Mouse (Mus musculus) left cerebral cortex, postnatal 14 days (tissue): Measurements from ENCODE around the gene Pcgf2. TPM values are rescaled to one million over a fixed set of nuclear protein-coding genes. Genes with fewer than 3 reads are reported as not detected.
A peak's percentile ranks its signal among the peaks of the same experiment; 100 is the strongest.

Source experiments
- DNase-seq, 2 experiments: peaks; one replicate each; pipeline ENCODE4 v3.0.0; 2021 to 2022; ENCODE audit warnings: low spot score in 2 of 2, mixed read lengths in 1 of 2
- intact Hi-C: fragments of 180-260 bp; cut with DNase I; formaldehyde crosslinking; loops from one replicate; pipeline ENCODE4 v1.15.1; 2025
- total RNA-seq, 2 experiments: library from RNA; stranded (reverse); gene quantifications; 2 replicates each; pipeline ENCODE4 v1.2.3; 2021

Pcgf2 gene
- total RNA-seq, 2 experiments from 2014 or later: 31.3 to 35.8 TPM

DNA sequence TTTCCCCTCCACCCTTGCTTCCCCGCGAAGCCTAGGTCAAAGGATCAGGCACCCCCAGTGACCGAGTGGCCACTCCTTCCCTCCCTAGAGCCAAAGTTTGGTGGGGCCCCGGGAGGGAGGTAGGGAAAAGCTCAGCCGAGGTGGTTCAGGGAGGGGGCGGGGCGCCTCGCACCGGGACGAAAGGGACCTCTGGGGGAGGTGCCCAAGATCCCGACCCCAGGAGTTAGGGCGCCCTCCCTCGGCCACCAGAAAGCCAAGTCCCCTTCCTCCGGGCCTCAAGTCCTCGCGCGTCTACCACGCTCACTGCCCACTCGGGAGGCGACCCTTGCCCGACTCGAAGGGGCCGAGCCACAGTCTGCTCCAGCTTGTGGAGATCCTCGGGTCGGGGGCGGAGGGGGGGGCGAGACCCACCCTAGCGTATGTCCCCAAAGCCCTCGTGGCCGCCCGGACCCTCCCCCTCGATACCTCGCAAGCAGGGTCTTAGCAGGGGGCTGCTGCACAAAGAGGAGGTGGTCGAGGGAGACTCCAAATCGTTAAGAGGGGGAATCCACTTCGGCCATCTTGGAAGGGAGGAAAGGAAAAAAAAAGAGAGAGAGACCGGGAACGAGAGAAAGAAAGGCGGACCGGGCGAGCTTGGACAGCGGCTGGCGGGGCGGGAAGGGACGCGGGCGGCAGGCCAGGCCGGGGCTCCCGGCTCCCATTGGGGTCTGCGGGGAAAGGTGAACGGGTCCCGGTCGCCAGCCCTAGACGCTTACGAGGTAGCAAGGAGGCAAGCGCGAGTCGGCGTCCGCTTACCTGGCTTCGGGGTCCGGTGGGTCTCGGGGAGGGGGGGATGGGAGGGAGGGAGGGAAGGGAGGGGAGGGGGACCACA, 1.3 kb downstream of the Pcgf2 start:
- DNase-seq: peak; percentile 49 to 58
- intact Hi-C loops: loop anchor here (2.0 kb wide), 1 partner anchor 38 kb away; no protein-coding TSS in a partner anchor

DNA sequence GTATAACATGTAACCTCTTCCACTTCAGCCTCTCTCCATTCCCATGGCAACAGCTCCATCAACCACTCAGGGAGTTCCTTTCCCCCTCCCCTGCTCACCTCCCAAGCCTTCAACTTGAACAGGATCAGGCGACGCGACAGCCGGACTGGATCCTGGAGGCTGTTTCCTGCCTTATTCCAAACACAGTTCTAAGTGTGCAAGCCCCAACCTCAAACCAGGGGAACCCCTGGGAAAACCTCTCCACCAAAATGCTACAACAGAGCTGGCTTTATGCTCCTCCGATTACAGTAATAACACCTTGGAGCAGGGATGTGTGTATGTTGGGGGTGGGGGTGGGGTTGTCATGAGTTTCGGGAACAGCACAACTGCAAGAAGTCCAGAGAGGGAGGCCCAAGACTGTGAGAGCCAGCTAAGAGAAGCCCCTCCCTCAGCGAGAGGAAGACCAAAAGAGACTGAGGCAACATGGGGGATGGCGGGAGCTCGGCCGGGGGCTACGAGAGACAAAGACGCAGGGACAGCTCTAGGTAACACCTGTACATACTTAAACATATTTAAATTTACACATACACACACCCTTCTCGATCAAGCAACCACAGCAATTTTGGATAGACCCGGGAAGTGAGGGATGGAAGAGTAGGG, 2.3 kb downstream of the Pcgf2 start:
- no peak for DNase-seq
- intact Hi-C loops: loop anchor here (2.0 kb wide), 1 partner anchor 37 kb away; no protein-coding TSS in a partner anchor

DNA sequence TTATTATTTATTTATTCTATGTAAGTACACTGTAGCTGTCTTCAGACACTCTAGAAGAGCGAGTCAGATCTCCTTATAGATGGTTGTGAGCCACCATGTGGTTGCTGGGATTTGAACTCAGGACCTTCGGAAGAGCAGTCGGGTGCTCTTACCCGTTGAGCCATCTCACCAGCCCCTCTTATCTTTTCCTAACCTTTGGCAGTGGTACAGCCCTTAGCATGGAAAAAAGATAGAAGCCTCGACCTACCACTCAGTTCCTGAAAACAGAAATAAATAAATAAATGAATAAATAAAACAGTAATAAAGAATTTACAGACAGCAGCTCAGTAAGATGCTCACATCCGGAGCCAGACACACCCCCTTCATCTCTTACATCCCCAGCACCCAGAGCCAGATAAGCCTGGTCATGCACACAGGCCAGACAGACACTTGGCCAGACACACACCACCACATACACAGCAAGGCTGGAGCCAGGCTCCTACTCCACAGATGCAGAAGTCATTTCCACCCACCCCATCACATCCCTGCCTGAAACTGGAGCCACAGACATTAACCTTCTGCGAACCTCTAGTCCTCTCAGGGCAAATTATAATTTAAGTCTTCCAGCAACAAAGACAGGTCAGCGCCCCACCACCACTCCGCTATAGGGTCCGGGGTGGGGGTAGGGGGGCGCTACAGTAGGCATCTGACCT, 3.0 kb downstream of the Pcgf2 start:
- DNase-seq: no peak
- intact Hi-C loops: no loop called here

DNA sequence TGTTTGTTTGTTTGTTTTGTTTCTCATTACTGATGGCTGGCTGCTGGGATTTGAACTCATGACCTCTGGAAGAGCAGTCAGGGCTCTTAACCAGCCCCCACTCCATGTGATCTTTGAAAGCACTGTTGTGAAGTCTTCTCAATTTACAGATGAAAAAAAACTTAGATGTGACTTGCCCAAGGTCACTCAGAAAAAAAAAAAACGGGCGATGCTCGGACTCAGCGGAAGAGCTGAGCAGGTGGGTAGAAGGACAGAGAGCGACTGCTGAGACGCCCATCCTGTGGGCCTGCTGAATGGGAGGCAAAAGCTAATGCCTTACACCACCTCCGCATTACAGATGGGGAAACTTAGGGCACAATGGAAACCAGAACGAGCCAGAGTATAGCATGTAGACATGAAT, 3.6 kb downstream of the Pcgf2 start:
- intact Hi-C loops: no loop called here
- no peak for DNase-seq

DNA sequence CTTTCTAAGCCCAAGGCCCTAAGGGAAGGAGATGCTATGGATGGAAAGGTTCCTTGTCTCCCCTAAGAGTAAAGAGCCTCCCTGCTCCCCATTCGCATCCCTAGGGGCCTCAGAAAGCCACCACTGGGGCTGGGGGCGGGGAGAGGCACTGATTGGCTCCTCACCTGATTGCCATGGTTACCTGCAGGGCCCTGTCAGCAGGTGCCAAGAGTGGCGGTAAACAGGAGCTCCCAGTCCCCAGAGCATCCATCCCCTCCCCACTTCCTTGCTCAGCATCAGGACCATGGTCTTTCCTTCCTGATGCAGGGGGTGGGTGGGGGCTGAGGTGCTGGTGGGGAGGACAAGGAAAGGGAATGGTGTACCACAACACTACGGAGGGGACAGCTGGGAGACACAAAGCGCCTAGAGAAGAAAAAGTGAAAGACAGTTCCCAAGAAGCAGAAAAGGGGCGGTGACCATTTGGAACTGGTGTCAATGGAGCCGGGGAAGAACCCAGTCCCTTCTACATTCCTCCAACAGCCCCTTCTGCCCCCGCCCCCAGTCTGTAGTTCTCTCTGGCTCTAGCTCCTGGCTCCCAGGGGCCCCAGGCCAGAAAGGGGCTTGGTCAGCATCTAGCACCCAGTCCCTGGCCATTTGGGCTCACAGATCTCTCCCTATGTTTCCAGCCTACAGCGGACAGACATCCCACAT, 4.4 kb downstream of the Pcgf2 start:
- intact Hi-C loops: no loop called here
- DNase-seq: peak in 1 of 2 experiments; percentile 80

DNA sequence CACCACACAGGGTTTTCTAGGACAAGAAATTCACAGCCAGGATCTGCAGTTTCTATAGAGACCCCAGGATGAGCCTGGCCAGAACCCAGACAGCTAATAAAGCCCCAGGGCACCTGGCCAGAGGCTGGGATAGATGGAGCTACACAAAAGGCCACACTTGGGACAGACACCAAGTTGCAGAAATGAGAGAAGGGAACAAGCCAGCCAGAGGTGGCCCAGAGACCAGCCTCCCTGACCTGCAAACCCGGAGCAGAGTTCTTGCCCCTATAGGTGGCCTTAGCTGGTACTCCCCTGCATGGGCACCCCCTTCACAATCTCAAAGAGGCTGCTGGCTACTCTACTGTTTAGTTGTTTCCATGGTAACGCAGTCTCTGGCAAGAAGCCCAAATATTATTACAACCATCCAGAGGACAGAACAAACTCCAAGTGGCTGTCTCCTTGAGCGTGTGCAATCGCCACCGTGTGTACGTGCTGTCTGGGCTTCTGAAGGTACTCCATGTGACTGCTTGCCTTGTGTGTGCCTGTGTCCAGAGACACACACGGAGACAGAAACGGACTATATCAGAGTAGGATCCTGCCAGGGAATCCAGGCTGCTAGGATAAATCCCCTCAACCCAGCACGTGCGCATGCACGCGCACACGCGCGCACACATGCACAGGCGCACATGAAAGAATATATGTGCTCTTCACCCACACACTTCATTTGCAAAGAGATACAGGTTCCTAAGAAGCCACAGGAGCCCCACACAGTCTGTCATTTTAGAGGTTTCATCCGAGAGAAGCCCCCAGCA, 5.2 kb downstream of the Pcgf2 start:
- DNase-seq: peak; percentile 75 to 93
- intact Hi-C loops: loop anchor here (5.0 kb wide), 1 partner anchor 63 kb away; no protein-coding TSS in a partner anchor

DNA sequence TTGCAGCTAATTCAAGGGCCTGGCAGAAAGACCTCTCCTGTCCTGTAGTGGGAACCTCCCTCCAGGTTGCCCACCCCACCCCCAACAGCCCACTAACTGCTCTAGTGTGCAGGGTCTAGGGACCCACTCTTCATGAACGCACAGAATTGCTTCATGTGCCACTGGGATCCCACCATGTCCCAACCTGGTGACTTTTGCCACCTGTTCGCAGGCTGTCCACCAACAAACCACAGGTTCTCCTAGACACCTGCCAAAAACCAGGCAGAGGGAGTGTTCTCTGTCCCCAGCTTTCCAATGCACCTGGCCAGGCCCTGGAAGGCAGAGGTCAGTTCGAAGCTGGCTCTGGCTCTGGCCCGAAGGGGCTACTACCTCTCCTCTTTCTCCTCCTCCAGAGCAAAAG, 5.9 kb downstream of the Pcgf2 start:
- no peak for DNase-seq

DNA sequence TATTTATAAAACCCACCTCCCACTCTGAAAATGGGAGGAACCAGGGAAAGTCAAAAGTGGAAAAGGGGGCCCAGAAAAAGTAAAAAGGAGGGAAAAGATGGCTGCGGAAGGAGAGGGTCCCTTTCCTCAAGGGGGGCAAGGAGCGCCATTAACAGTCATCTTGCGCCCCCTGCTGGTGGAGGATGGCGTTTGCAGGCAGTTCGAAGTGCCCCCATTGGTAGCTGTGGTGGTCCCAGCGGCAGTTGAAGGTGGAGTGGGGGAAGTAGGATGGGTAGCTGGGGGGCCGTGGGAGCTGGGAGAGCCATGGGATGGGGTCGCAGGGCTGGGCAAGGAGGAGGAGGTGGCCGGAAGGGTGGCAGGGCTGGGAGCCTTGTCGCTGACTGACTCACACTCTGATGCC, 10.4 kb downstream of the Pcgf2 start:
- DNase-seq: peak in 1 of 2 experiments; percentile 69
- intact Hi-C loops: loop anchor here (5.0 kb wide), 2 partner anchors 48 to 58 kb away; no protein-coding TSS in a partner anchor

More for the DNA sequence above, 5.9 kb downstream of the Pcgf2 start:
- intact Hi-C loops: loop anchor here (5.0 kb wide), 1 partner anchor 62 kb away; no protein-coding TSS in a partner anchor

DNA sequence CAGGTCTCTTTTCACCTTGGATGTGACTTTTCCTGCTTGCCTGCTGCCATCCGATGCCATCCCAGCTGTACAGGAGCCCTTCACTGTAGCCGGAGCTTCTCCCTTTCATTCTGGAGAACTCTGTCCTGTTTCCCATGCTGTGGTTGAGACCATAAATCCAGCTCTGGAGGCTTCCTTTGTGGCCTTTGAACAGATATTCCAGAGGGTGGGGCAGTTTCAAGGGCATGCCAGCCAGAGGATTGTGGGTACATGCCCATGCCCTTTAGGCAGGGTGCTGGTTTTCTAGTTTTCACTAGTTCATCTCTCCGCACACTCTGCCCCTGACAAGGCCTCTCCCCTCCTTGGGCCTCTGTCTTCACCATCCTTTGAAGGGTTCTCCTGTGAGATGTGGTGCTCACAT, 13.2 kb downstream of the Pcgf2 start:
- intact Hi-C loops: loop anchor here (5.0 kb wide), 1 partner anchor 45 kb away; no protein-coding TSS in a partner anchor

DNA sequence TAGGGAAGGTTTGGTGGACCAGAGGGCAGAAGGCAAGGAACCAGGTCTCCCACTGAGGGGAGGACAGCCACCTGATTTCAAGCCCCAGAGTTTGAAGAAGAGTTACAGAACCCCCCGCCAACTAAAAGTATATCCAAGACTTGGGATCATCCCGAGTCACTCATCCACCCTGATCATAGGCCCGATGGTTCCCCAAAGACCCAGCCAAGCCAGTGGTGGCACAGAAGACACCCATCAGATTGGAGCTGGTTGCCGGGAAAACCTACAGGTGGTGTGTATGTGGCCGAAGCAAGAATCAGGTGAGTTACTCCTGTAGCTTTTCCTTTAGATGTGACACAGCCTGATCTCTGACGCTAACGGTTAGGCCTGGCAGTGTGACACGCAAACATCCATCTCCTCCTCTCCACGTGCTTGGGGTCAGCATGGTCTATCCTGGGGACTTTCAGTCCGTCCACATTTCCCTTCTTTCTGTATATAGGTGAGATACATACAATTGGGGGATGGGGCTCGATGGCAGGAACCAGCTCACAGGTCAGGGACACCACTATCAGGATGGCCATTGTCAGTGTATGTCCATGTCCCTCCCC, 13.9 kb downstream of the Pcgf2 start:
- DNase-seq: no peak
- intact Hi-C loops: loop anchor here (5.0 kb wide), 1 partner anchor 44 kb away; no protein-coding TSS in a partner anchor

More for the DNA sequence above, 13.2 kb downstream of the Pcgf2 start:
- DNase-seq: no peak

DNA sequence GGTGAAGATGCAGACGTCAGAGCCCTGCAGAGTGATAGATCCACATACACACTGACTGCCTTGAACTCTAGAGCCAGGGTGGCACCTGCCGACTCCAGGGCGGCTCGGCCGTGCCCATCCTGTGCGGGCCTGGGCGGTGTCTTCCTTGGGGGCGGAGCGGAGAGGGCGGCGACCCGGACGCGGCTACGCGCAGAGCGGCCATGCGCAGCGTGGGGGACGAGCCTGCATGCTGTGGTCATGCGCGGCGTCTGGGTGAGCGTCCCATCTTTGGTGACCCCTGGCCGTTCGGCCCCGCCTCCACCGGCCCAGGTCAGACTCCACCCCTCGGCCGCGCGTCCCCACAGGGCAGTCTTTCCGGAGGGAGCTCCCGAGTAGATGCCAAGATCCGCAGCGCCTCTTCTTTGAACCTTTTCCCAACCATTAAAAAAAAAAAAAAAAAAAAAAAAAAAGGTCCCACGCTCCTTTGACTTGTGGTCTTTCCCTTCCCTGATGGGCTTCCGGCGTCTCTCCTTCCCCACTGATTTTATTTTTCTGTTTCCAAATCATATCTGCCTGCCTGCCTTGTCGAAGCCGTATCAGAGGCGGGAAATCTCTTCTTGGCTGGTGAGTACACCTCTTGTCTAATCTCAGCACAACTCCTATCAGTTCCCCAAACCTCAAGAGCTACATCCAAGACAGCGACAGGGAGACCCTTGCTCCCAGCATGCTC, 14.5 kb downstream of the Pcgf2 start, which contains the start of gene Cisd3:
Gene Cisd3 (plus strand): TSS at position 214 of the 709 bp plus-strand sequence.
- intact Hi-C loops: loop anchor here (5.0 kb wide), 1 partner anchor 43 kb away; no protein-coding TSS in a partner anchor
- DNase-seq: peak; percentile 66 to 81

DNA sequence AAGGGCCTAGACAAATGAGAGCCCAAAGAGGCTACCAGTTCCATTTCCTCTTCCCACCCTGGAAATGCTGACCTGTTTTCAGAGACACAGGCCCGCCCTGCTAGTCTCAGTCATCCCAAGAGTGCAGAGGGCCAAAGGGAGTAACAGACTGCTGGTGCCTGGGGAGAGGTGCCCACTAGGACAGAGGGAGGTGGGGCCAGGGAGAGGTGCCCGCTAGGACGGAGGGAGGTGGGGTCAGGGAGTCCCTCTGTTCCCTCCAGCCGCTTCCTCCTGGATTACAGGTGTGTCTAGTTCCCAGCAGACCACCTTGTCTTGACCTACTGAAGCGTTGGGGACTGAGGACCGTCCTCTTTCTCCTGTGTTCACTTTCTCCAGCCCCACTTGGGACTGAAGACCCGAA, 15.5 kb downstream of the Pcgf2 start:
- DNase-seq: no peak
- intact Hi-C loops: loop anchor here (5.0 kb wide), 1 partner anchor 42 kb away; no protein-coding TSS in a partner anchor

DNA sequence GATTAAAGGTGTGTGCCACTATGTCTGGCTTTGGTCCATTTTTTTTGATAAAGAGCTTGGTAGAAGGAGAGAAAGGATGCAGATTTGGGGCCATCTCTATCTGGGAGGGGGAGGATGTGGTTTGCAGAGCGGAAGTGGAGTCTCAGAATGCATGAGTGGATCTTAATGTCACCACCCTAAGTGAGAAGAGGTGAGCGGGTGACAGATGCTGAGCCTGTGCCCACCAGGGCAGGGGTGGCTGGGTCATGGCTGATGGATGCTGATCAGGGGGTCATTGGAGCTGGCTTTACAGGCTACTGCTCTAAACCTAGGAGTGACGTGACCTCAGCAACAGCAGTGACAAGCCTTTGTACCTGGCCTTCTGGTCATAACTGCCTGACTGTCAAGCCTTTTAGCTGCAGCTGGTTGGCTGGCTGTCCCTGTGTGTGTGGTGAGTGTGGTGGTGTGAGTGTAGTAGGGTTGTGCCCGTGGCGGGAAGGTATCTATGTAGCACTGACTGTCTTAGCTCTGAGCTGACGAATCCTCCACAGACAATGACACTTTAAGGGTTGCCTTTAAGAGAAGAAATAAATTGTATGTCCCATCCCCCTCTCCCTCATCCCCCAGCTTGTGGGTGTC, 16.1 kb downstream of the Pcgf2 start:
- intact Hi-C loops: no loop called here
- peak in 1 of 2 experiments; percentile 28 for DNase-seq

DNA sequence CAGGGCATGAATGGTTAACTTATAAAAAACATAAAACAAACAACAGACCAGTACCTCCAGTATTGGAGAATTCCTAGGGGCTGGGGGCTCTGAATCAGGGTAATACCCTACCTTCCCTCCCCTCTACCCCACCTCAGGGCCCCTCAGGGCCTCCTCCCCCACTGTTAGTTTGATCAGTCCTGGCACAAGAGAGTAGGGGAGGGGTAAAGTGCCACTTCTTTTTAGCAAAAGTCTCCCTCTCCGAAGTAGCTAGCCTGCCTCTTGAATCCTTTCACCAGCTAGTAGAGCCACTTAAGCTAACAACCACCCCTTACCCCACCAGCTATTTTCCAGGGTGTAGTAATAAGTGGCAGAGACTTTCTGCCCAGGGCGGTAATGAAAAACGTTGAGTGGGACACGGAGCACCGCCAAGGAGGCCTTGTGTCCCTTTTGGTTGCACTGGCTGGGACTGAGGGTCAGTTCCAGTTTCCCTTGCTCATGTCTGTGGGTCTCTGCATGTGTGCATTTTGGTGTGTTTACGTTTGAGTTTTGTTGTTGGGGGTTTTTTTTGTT, 17.7 kb downstream of the Pcgf2 start:
- intact Hi-C loops: no loop called here
- no peak for DNase-seq

DNA sequence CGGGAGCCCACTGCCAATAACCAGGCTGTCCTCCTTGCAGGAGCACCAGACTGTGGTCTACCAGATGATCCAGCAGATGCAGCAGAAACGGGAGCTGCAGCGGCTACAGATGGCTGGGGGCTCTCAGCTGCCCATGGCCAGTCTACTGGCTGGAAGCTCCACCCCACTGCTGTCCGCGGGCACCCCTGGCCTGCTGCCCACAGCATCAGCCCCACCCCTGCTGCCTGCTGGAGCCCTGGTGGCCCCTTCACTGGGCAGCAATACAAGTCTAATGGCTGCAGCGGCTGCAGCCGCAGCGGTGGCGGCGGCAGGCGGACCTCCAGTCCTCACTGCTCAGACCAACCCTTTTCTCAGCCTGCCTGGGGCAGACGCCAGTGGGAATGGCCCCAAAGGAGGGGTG, 19.9 kb downstream of the Pcgf2 start:
- intact Hi-C loops: no loop called here
- DNase-seq: peak in 1 of 2 experiments; percentile 27

DNA sequence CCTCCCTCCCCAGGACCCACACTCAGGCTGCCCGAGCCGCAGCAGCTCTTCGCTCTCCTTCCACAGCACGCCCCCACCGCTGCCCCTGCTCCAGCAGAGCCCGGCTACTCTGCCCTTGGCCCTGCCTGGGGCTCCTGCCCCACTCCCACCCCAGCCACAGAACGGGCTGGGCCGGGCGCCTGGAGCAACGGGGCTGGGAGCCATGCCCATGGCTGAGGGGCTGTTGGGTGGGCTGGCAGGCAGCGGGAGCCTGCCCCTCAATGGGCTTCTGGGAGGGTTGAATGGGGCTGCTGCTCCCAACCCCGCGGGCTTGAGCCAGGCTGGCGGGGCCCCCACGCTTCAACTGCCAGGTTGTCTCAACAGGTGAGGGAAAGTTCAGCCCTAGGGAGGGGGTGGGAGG, 22.0 kb downstream of the Pcgf2 start:
- DNase-seq: no peak
- intact Hi-C loops: no loop called here
